Mouse (Mus musculus) erythroblast, embryonic 14.5 days (primary cell): ENCODE measurements around the gene Ipo13.

ENCODE experiments used
- GATA1 ChIP-seq: IDR thresholded peaks from 2 replicates; pipeline ENCODE4 v1.6.1; 2012; ENCODE audit warnings: low read length, inconsistent platforms, mixed read lengths
- TAL1 ChIP-seq: IDR thresholded peaks from 3 replicates; pipeline ENCODE4 v1.6.1; 2012; ENCODE audit warnings: low read length, inconsistent platforms, mixed read lengths

DNA sequence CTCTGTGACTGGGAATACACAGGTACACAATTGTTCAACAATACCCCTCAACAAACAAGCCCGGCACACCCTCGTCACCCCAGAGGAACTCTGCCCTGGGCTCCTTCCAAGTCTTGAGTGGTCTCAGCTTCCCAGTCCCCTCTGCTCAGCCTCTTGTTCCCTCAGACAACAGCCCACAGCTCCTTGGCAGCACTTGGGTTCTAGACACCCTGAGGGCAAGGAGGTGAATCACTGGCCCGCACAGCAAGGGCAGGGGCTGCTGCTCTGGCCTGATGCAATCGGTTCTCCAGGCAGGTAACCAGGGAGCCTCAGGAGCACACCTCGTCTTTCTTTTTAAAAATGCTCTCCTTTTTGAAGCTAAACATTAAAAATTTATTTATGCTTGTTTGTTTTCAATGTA, 18.4 kb upstream of the Ipo13 start:
- TF ChIP-seq TAL1 (no peak), GATA1 (no peak)
